Mouse (Mus musculus) thymus, adult 2 months (tissue): ENCODE measurements around the gene Hcar1. TPM values are rescaled to one million over a fixed set of nuclear protein-coding genes. Genes with fewer than 3 reads are reported as not detected.

Experiments used
- DNase-seq: peaks from one replicate; pipeline ENCODE4 v3.0.0; 2021
- H3K27ac ChIP-seq: fragments of 200-500 bp; 2 replicates; pipeline ENCODE4 v1.5.1; 2012; ENCODE audit warnings: low read length, control low read depth; ENCODE audit not compliant: control insufficient read depth, insufficient read depth
- H3K27me3 ChIP-seq: fragments of 200-500 bp; 2 replicates; pipeline ENCODE4 v1.6.1; 2012; ENCODE audit warnings: mild to moderate bottlenecking, low read length, moderate library complexity, mixed read lengths; ENCODE audit not compliant: control insufficient read depth, insufficient read depth
- H3K36me3 ChIP-seq: fragments of 200-500 bp; 2 replicates; pipeline ENCODE4 v1.6.1; 2012; ENCODE audit warnings: mild to moderate bottlenecking, low read length, moderate library complexity; ENCODE audit not compliant: control insufficient read depth, insufficient read depth
- H3K4me1 ChIP-seq: fragments of 200-500 bp; replicated peaks from 2 replicates; pipeline ENCODE4 v1.6.1; 2012; ENCODE audit warnings: low read length; ENCODE audit not compliant: control insufficient read depth, insufficient read depth
- H3K4me3 ChIP-seq: fragments of 200-500 bp; 2 replicates; pipeline ENCODE4 v1.5.1; 2012; ENCODE audit warnings: mild to moderate bottlenecking, low read length, control low read depth, moderate library complexity; ENCODE audit not compliant: control insufficient read depth, insufficient read depth
- CTCF ChIP-seq: fragments of 200-500 bp; IDR thresholded peaks from 2 replicates; pipeline ENCODE4 v1.5.1; 2012; ENCODE audit warnings: mild to moderate bottlenecking, control low read depth, low read length, moderate library complexity, borderline replicate concordance; ENCODE audit not compliant: control insufficient read depth, poor library complexity, insufficient read depth; ENCODE audit errors: extremely low read depth
- POLR2A ChIP-seq: fragments of 200-500 bp; IDR thresholded peaks from 2 replicates; pipeline ENCODE4 v1.6.1; 2012; ENCODE audit warnings: mild to moderate bottlenecking, low read length, control low read depth, moderate library complexity; ENCODE audit not compliant: control insufficient read depth, poor library complexity, insufficient read depth; ENCODE audit errors: extremely low read depth
- whole genome bisulfite sequencing: fragments of 180-500 bp; shearing (Covaris S2); methylation state at CpG from one replicate; pipeline ENCODE4 v1.1.7; 2018; 5-methylcytosine and 5-hydroxymethylcytosine counted together
- polyA plus RNA-seq: library from polyadenylated mRNA; depleted of rRNA; stranded (reverse); fragments of >200 nt; gene quantifications from 2 replicates; pipeline ENCODE4 v1.2.3, GENCODE M21; 2012; rRNA removed

Hcar1 gene
- polyA plus RNA-seq, 1 experiment: 3.1 TPM

DNA sequence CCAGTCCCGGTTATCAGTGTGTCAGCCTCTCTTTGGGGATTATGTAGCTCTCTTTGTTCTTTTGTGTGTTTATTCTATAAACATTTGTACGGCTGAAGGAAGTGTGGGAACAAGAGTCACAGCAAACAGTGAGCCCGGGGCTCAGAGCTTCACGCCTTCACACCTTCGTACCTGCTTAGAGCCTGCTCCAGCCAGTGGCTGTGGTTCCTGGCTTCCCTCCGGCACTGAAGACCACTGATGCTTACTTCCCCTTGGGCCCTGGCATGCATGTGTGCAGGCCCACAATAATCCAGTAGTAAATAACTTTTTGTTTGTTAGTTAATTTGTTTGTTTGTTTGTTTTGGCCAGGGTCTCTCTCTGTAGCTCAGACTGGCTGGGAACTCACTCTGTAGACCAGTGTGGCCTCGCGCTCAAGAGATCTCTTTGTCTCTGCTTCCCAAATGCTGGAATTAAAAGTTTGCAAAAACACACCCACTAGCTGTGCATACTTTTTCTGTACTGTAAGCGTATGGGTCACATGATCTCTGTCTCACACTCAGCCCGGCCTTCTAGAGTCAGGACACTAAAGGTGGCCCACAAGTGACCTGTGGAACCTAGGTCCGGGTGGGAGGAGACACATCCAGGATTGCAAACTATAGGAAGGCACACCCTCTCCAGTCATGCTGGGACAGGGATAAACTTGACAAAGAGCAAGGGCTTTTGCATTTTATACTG is 37.4 kb downstream of the Hcar1 start:
- 90% methylated on average over 11 of the region's 11 CpGs for WGBS
- no peak for DNase-seq
- H3K4me1 ChIP-seq: peaks cover 4% of the 10 kb centered on the region; the same call in 1 of the 2 replicates
- H3K27me3 ChIP-seq: no peaks in the 10 kb centered on the region
- TF ChIP-seq POLR2A (no peak), CTCF (no peak)
- H3K36me3 ChIP-seq: no peaks in the 10 kb centered on the region
- no peak overlapping the region for H3K4me3 ChIP-seq
- no peak overlapping the region for H3K27ac ChIP-seq

DNA sequence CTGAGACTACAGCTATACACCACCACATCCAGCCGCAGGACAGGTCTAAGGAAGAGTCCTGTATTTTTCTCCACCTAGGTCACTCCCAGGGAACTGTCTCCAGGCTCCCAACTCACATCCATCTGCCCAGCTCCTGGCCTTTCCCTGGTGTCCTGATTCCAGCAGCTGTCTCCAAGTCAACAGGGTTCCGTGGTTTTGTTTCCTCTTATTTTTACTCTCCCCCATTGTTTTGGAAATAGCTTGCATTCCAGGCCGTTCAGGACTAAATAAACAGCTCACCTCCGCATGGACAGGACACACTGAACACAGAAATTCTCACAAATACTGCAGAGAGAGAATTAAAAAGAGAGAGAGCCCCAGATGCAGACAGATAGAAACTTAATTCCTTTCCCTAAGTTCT is 42.4 kb downstream of the Hcar1 start:
- no peaks in the 10 kb centered on the region for H3K27me3 ChIP-seq
- H3K27ac ChIP-seq: no peak overlapping the region
- DNase-seq: no peak
- 88% methylated on average over 4 of the region's 4 CpGs for WGBS
- H3K4me3 ChIP-seq: no peak overlapping the region
- no peak for TF ChIP-seq POLR2A
- TF ChIP-seq CTCF: no peak
- H3K36me3 ChIP-seq: no peaks in the 10 kb centered on the region
- H3K4me1 ChIP-seq: no peaks in the 10 kb centered on the region

GRCm38 (mm10) chr5:123834836-123835235 is 45.0 kb downstream of the Hcar1 start:
- 94% methylated on average over 3 of the region's 3 CpGs for WGBS

DNA sequence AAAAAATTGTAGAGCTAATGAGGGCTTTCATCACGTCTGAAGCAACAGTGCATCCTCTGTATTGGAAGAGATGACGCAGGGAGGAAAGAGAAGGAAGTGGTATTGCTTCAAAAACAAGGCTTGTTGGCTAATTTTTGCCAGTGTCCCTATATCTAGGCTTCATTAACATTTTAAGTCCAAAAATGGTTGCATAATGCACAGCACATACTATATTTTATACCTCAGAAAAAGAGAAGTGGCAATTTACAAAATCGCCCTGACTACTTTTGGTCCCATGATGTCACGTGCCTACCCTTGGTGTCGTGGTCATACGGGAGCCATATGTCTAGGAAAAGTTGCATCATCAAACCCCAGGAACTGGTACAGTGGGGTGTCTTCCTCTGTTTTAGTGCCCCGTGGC is 47.5 kb downstream of the Hcar1 start:
- no peak for DNase-seq
- Histone ChIP-seq H3K36me3 (no peaks in the 10 kb centered on the region), H3K4me1 (no peaks in the 10 kb centered on the region), H3K27me3 (no peaks in the 10 kb centered on the region), H3K4me3 (no peak overlapping the region), H3K27ac (no peak overlapping the region)
- WGBS: 50% methylated on average over 7 of the region's 7 CpGs
- TF ChIP-seq POLR2A (no peak), CTCF (no peak)

More at GRCm38 (mm10) chr5:123834836-123835235, 45.0 kb downstream of the Hcar1 start:
- TF ChIP-seq CTCF: no peak
- TF ChIP-seq POLR2A: no peak
- Histone ChIP-seq H3K4me3 (no peak overlapping the region), H3K36me3 (no peaks in the 10 kb centered on the region), H3K27ac (no peak overlapping the region), H3K27me3 (no peaks in the 10 kb centered on the region), H3K4me1 (no peaks in the 10 kb centered on the region)
- DNase-seq: no peak

GRCm38 (mm10) chr5:123827659-123828091 is 52.1 kb downstream of the Hcar1 start:
- Histone ChIP-seq H3K36me3 (no peaks in the 10 kb centered on the region), H3K4me3 (no peak overlapping the region), H3K27me3 (no peaks in the 10 kb centered on the region), H3K27ac (no peak overlapping the region), H3K4me1 (no peaks in the 10 kb centered on the region)
- TF ChIP-seq POLR2A: no peak
- no peak for TF ChIP-seq CTCF
- DNase-seq: no peak
- WGBS: 83% methylated on average over 6 of the region's 6 CpGs

Other genes starting within 250 kb of the Hcar1 start
- gene Clip1, start 195.4 kb downstream of the Hcar1 start, polyA plus RNA-seq: 17.1 and 17.6 TPM in 2 replicates
- gene Zcchc8, start 158.9 kb downstream of the Hcar1 start, polyA plus RNA-seq: 71.5 and 78.8 TPM in 2 replicates
- gene Rsrc2, start 130.6 kb downstream of the Hcar1 start, polyA plus RNA-seq: 18.6 and 22.6 TPM in 2 replicates
- gene Kntc1, start 130.3 kb downstream of the Hcar1 start, polyA plus RNA-seq: 12.6 and 16.0 TPM in 2 replicates
- gene Hcar2, start 14.5 kb downstream of the Hcar1 start, polyA plus RNA-seq: 2.7 and 3.0 TPM in 2 replicates
- 9.7 and 11.8 TPM in 2 replicates for gene Denr, start 27.2 kb upstream of the Hcar1 start, polyA plus RNA-seq
- gene Gm43518, start 47.4 kb upstream of the Hcar1 start, polyA plus RNA-seq: 0.42 and 0.62 TPM in 2 replicates
- gene Ccdc62, start 50.7 kb upstream of the Hcar1 start, polyA plus RNA-seq: 2.3 and 3.8 TPM in 2 replicates
- 12.5 and 13.8 TPM in 2 replicates for gene Hip1r, start 93.6 kb upstream of the Hcar1 start, polyA plus RNA-seq
- gene Vps37b, start 152.2 kb upstream of the Hcar1 start, polyA plus RNA-seq: 111 and 119 TPM in 2 replicates
- gene Abcb9, start 215.8 kb upstream of the Hcar1 start, polyA plus RNA-seq: 48.2 and 54.0 TPM in 2 replicates
- 87.7 and 88.9 TPM in 2 replicates for gene Ogfod2, start 232.3 kb upstream of the Hcar1 start, polyA plus RNA-seq
- gene Arl6ip4, start 236.1 kb upstream of the Hcar1 start, polyA plus RNA-seq: 50.8 and 53.5 TPM in 2 replicates